In the genomic region with DNA sequence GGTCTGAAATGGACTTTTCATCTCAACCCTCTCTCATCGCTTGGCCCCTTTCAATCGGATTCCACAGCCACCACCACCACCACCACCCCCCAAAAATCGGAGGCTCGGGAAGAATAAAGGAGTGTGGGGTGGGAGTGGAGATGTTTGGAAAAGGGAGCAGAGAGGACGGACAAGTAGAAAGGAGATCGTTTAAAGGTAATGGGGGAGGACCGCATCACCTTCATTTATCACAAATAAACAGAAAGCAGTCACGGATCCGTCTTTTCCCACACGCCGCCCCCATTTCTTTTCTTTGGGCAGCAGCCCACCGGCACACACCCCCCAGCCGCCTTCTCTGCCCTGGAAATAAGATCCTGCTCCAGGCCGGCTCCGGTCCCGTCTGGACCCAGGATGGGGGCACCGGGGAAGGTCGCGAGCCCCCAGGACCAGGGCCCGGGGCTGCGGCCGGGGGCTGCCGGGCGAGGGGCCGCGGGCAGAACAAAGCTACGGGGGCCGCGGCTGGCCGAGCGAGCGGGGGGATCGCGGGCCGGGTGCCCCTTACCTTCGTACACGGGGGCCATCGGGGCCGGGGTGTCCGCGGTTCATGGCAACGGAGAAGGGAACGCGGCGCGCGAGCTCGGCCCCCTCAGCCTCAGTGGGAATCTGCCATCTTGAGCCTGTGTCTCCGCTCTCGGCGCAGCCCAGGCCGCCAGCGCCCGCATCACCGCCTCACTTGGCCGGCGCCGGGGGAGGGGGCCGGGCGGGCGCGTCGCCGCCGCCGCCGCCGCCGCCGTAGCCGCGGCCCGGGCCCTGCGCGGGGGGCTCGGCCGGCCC, we compare ENCODE assay signal across 8 mouse cellular contexts. TPM values are rescaled to one million over a fixed set of nuclear protein-coding genes. Genes with fewer than 3 reads are reported as not detected.
DNase-seq lines count a peak whose midpoint lies in the region; ATAC-seq and TF ChIP-seq lines count a peak whose summit lies in the region.

A gene (plus strand): TSS at position 147 of the 813 bp plus-strand sequence.

- DNase-seq in forebrain, embryonic 10.5 days (ENCODE audit: extremely low spot score, low spot score) = peak; percentile 59
- DNase-seq in heart, postnatal 0 days (ENCODE audit: low spot score) = no peak
- DNase-seq in layer of hippocampus, adult 9-11 months = peak; percentile 30
- peak; percentile 59 for DNase-seq in ovary, postnatal 36 days (ENCODE audit: low spot score)
- DNase-seq in thymus, postnatal 36 days = peak; percentile 37 to 55

- peak within 1 kb of the TSS; percentile 78 for H3K27ac ChIP-seq in brown adipose tissue, adult 24 weeks (replicated peaks; ENCODE audit: low read depth, low read length)
- peak within 1 kb of the TSS; percentile 100 for H3K27ac ChIP-seq in forebrain, embryonic 10.5 days
- peak within 1 kb of the TSS; percentile 94 for H3K27ac ChIP-seq in heart, postnatal 0 days (ENCODE audit: low read depth)
- peak within 1 kb of the TSS; percentile 77 for H3K27ac ChIP-seq in lung, embryonic 16.5 days (ENCODE audit: low read length)

- no peaks in the 10 kb centered on the region for H3K36me3 ChIP-seq in E14TG2a.4 (ENCODE audit: insufficient read depth, low read length)
- no peaks in the 10 kb centered on the region; the same call in 1 of the 2 replicates for H3K36me3 ChIP-seq in forebrain, embryonic 10.5 days (replicated peaks)
- H3K36me3 ChIP-seq in heart, postnatal 0 days (replicated peaks; ENCODE audit: control insufficient read depth, insufficient read depth, low read length) = no peaks in the 10 kb centered on the region; the same call in 1 of the 2 replicates
- peaks cover 3% of the 10 kb centered on the region; the same call in 1 of the 2 replicates for H3K36me3 ChIP-seq in lung, embryonic 16.5 days (ENCODE audit: control insufficient read depth, insufficient read depth, low read length)

- WGBS in forebrain, embryonic 10.5 days = under 1% methylated on average over 73 of the region's 77 CpGs
- WGBS in heart, postnatal 0 days = 2% methylated on average over 36 of the region's 77 CpGs
- 1% methylated on average over 69 of the region's 77 CpGs for WGBS in lung, embryonic 16.5 days

- peak within 1 kb of the TSS; percentile 88 for H3K4me2 ChIP-seq in heart, postnatal 0 days (ENCODE audit: low read depth, low read length)
- H3K4me2 ChIP-seq in lung, embryonic 16.5 days (ENCODE audit: low read depth, low read length) = peak within 1 kb of the TSS; percentile 72

- TF ChIP-seq EP300 in heart, postnatal 0 days (IDR thresholded peaks at IDR 0.05; ENCODE audit: low read depth) = no peak

- no peaks in the 10 kb centered on the region for H3K9me3 ChIP-seq in E14TG2a.4 (ENCODE audit: low read length)
- no peaks in the 10 kb centered on the region for H3K9me3 ChIP-seq in forebrain, embryonic 10.5 days
- H3K9me3 ChIP-seq in heart, postnatal 0 days (replicated peaks; ENCODE audit: control insufficient read depth, low read length) = no peaks in the 10 kb centered on the region
- no peaks in the 10 kb centered on the region for H3K9me3 ChIP-seq in lung, embryonic 16.5 days (ENCODE audit: control insufficient read depth, low read length)

- H3K4me1 ChIP-seq in E14TG2a.4 (replicated peaks; ENCODE audit: low read depth, low read length) = peaks cover 25% of the 10 kb centered on the region
- H3K4me1 ChIP-seq in brown adipose tissue, adult 24 weeks (ENCODE audit: control insufficient read depth, insufficient read depth, insufficient read length, low read length) = peaks cover 4% of the 10 kb centered on the region
- peaks cover 48% of the 10 kb centered on the region for H3K4me1 ChIP-seq in forebrain, embryonic 10.5 days
- peaks cover 5% of the 10 kb centered on the region; the same call in 1 of the 2 replicates for H3K4me1 ChIP-seq in heart, postnatal 0 days (ENCODE audit: control insufficient read depth, insufficient read depth)
- peaks cover 15% of the 10 kb centered on the region for H3K4me1 ChIP-seq in lung, embryonic 16.5 days (replicated peaks; ENCODE audit: control insufficient read depth, insufficient read depth, low read length)

- H3K4me3 ChIP-seq in E14TG2a.4 (replicated peaks; ENCODE audit: low read length) = peak within 1 kb of the TSS; percentile 94
- peak within 1 kb of the TSS; percentile 98 for H3K4me3 ChIP-seq in brown adipose tissue, adult 24 weeks (ENCODE audit: insufficient read depth, low read depth, low read length)
- H3K4me3 ChIP-seq in forebrain, embryonic 10.5 days = peak within 1 kb of the TSS; percentile 99
- peak within 1 kb of the TSS; percentile 100 for H3K4me3 ChIP-seq in heart, postnatal 0 days (ENCODE audit: low read depth, low read length)
- H3K4me3 ChIP-seq in lung, embryonic 16.5 days (ENCODE audit: low read length) = peak within 1 kb of the TSS; percentile 89

- H3K9ac ChIP-seq in heart, postnatal 0 days (replicated peaks; ENCODE audit: low read depth, low read length) = peak within 1 kb of the TSS; percentile 99
- H3K9ac ChIP-seq in lung, embryonic 16.5 days (ENCODE audit: low read length) = peak within 1 kb of the TSS; percentile 98

- peaks cover 52% of the 10 kb centered on the region for H3K27me3 ChIP-seq in E14TG2a.4 (ENCODE audit: insufficient read depth, low read length)
- peaks cover 22% of the 10 kb centered on the region for H3K27me3 ChIP-seq in forebrain, embryonic 10.5 days (ENCODE audit: poor library complexity, severe bottlenecking)
- H3K27me3 ChIP-seq in heart, postnatal 0 days (ENCODE audit: control insufficient read depth, insufficient read depth, low read length) = no peaks in the 10 kb centered on the region
- no peaks in the 10 kb centered on the region for H3K27me3 ChIP-seq in lung, embryonic 16.5 days (ENCODE audit: control insufficient read depth, insufficient read depth, low read depth, low read length)

- TF ChIP-seq CTCF in E14TG2a.4 (conservative IDR thresholded peaks at IDR 0.05; ENCODE audit: low read length) = no peak
- TF ChIP-seq CTCF in heart, postnatal 0 days (IDR thresholded peaks at IDR 0.05; ENCODE audit: low read depth) = no peak

- ATAC-seq in heart, postnatal 0 days (ENCODE audit: insufficient read depth, low read depth) = peak; percentile 70
- ATAC-seq in lung, embryonic 16.5 days (ENCODE audit: low read depth) = peak; percentile 70

RNA-seq across cellular contexts. Expression of the gene that starts here (rescaled TPM):
- 1.4 and 1.8 TPM in 2 replicates for polyA plus RNA-seq in brown adipose tissue, adult 24 weeks (2012; ENCODE audit: insufficient read depth, insufficient read length, missing spikeins)
- 0.98 and 1.4 TPM in 2 replicates for polyA plus RNA-seq in forebrain, embryonic 10.5 days (2016; fragmentation: Nextera tagmentation; extraction: Ambion mirVana)
- total RNA-seq in heart, postnatal 0 days (2014; rRNA removed; ENCODE audit: low replicate concordance) = 0.77 and 1.6 TPM in 2 replicates
- 0.64 and 0.74 TPM in 2 replicates for polyA plus RNA-seq in heart, postnatal 0 days (2015; fragmentation: Nextera tagmentation; extraction: Ambion mirVana)
- polyA plus RNA-seq in lung, embryonic 16.5 days (2015; fragmentation: Nextera tagmentation; extraction: Ambion mirVana) = 3.9 and 4.1 TPM in 2 replicates
